Mouse (Mus musculus) lung, embryonic 14.5 days (tissue): ENCODE measurements around the gene Hist1h1a. TPM values are rescaled to one million over a fixed set of nuclear protein-coding genes. Genes with fewer than 3 reads are reported as not detected.
"Not testable (repeated sequence)": the region's sequence is repeated elsewhere in the genome, so short reads cannot be mapped to it uniquely, and the experiment has no call there.

Experiments used
- ATAC-seq: fragments of 200-750 bp; cut with Nextera tagmentation; 2 replicates; pipeline ENCODE4 v1.8.0; 2017; ENCODE audit warnings: mild to moderate bottlenecking, moderate TSS enrichment, moderate library complexity; ENCODE audit not compliant: insufficient read depth
- DNase-seq: peaks from one replicate; pipeline ENCODE4 v3.0.0-alpha.2; 2015
- H3K27ac ChIP-seq: fragments of 300-500 bp; sonication (generic); 2 replicates; pipeline ENCODE4 v1.5.1; 2014; ENCODE audit warnings: low read depth, mild to moderate bottlenecking, moderate library complexity
- H3K27me3 ChIP-seq: fragments of 300-500 bp; sonication (generic); 2 replicates; pipeline ENCODE4 v1.6.1; 2014; ENCODE audit warnings: low read length, control low read depth; ENCODE audit not compliant: insufficient read depth
- H3K36me3 ChIP-seq: fragments of 300-500 bp; sonication (generic); 2 replicates; pipeline ENCODE4 v1.6.1; 2014; ENCODE audit warnings: control low read depth; ENCODE audit not compliant: insufficient read depth
- H3K4me1 ChIP-seq: fragments of 300-500 bp; sonication (generic); 2 replicates; pipeline ENCODE4 v1.6.1; 2014; ENCODE audit warnings: antibody characterized with exemption, control low read depth; ENCODE audit not compliant: insufficient read depth
- H3K4me2 ChIP-seq: fragments of 300-500 bp; sonication (generic); 2 replicates; pipeline ENCODE4 v1.6.1; 2014; ENCODE audit warnings: mild to moderate bottlenecking
- H3K4me3 ChIP-seq: fragments of 300-500 bp; sonication (generic); 2 replicates; pipeline ENCODE4 v1.5.1; 2014; ENCODE audit warnings: low read depth, low read length
- H3K9ac ChIP-seq: fragments of 300-500 bp; sonication (generic); 2 replicates; pipeline ENCODE4 v1.6.1; 2014
- H3K9me3 ChIP-seq: fragments of 300-500 bp; sonication (generic); 2 replicates; pipeline ENCODE4 v1.6.1; 2016; ENCODE audit warnings: low read depth, low read length, control low read depth
- CTCF ChIP-seq: IDR thresholded peaks from 2 replicates; pipeline ENCODE4 v1.5.1; 2016; ENCODE audit warnings: antibody characterized with exemption, low read depth
- WGBS: fragments of 180-500 bp; shearing (Covaris S2); extraction: QIAGEN DNeasy Blood & Tissue Kit; methylation state at CpG from one replicate; pipeline ENCODE4 v1.1.7; 2014; 5-methylcytosine and 5-hydroxymethylcytosine counted together
- polyA plus RNA-seq: library from polyadenylated mRNA; unstranded; fragments of >200 nt; fragmentation: Nextera tagmentation; extraction: Ambion mirVana; gene quantifications from 2 replicates; pipeline ENCODE4 v1.2.1, GENCODE M21; 2014

Gene Hist1h1a
- polyA plus RNA-seq, 1 experiment from 2014 or later, result 5.5 TPM

GRCm38 (mm10) chr13:23743963-23744362 lies 19.5 kb upstream of the Hist1h1a start:
- Histone ChIP-seq H3K4me1 (peaks cover 13% of the 10 kb centered on the region), H3K9me3 (no peaks in the 10 kb centered on the region), H3K9ac (peak overlapping the region; percentile 67), H3K27me3 (no peaks in the 10 kb centered on the region), H3K36me3 (no peaks in the 10 kb centered on the region), H3K27ac (peak overlapping the region; percentile 100), H3K4me3 (peak overlapping the region; percentile 45), H3K4me2 (peak overlapping the region; percentile 91)
- WGBS, result 28% methylated on average over 4 of the region's 4 CpGs
- no peak for ATAC-seq
- TF ChIP-seq CTCF, result no peak
- DNase-seq, result peak; percentile 57

- peak overlapping the region; percentile 67 for H3K9ac ChIP-seq
- no peaks in the 10 kb centered on the region for H3K9me3 ChIP-seq
- no peaks in the 10 kb centered on the region for H3K27me3 ChIP-seq
- TF ChIP-seq CTCF, result no peak
- peaks cover 13% of the 10 kb centered on the region for H3K4me1 ChIP-seq
- no peak for ATAC-seq
- peak overlapping the region; percentile 91 for H3K4me2 ChIP-seq
- peak overlapping the region; percentile 45 for H3K4me3 ChIP-seq
- DNase-seq, result peak; percentile 59
- H3K36me3 ChIP-seq, result no peaks in the 10 kb centered on the region
- peak overlapping the region; percentile 100 for H3K27ac ChIP-seq
- 1% methylated on average over 17 of the region's 36 CpGs for WGBS
These were observed 18.8 kb upstream of the Hist1h1a start for GRCm38 (mm10) chr13:23744421-23745380.

GRCm38 (mm10) chr13:23745381-23746161 lies 17.9 kb upstream of the Hist1h1a start, which contains the start of gene Hist1h3c:
TSS of gene Hist1h3c (minus strand) at chr13:23745602.
- Histone ChIP-seq H3K9ac (peak within 1 kb of the TSS; percentile 79), H3K27me3 (no peaks in the 10 kb centered on the region), H3K4me1 (peaks cover 10% of the 10 kb centered on the region), H3K36me3 (no peaks in the 10 kb centered on the region), H3K4me2 (peak within 1 kb of the TSS; percentile 91), H3K27ac (peak within 1 kb of the TSS; percentile 100), H3K9me3 (no peaks in the 10 kb centered on the region), H3K4me3 (peak within 1 kb of the TSS; percentile 45)
- TF ChIP-seq CTCF, result no peak
- whole genome bisulfite sequencing, result under 1% methylated on average over 23 of the region's 28 CpGs
- DNase-seq, result peak; percentile 98
- ATAC-seq, result peak; percentile 68

GRCm38 (mm10) chr13:23746201-23747080 lies 17.0 kb upstream of the Hist1h1a start, which contains the start of gene Hist1h2bb:
TSS of gene Hist1h2bb (plus strand) at chr13:23746734.
- H3K9ac ChIP-seq, result peak within 1 kb of the TSS; percentile 79
- not testable (repeated sequence) for H3K27me3 ChIP-seq, H3K9me3 ChIP-seq, H3K4me1 ChIP-seq, H3K36me3 ChIP-seq
- WGBS, result under 1% methylated on average over 35 of the region's 58 CpGs
- H3K4me3 ChIP-seq, result peak within 1 kb of the TSS; percentile 45
- peak; percentile 93 for DNase-seq
- H3K4me2 ChIP-seq, result peak within 1 kb of the TSS; percentile 91
- peak within 1 kb of the TSS; percentile 100 for H3K27ac ChIP-seq
- ATAC-seq, result peak; percentile 93
- TF ChIP-seq CTCF, result peak; percentile 5; the same call in 1 of the 2 replicates

- ATAC-seq, result no peak; the same call in 1 of the 2 replicates
- H3K27ac ChIP-seq, result peak overlapping the region; percentile 100
These were observed 16.2 kb upstream of the Hist1h1a start for GRCm38 (mm10) chr13:23747081-23747891.

More at GRCm38 (mm10) chr13:23747081-23747891, 16.2 kb upstream of the Hist1h1a start:
- no peak for TF ChIP-seq CTCF
- peak overlapping the region; percentile 62 for H3K9ac ChIP-seq
- peaks cover 8% of the 10 kb centered on the region for H3K4me1 ChIP-seq
- no peaks in the 10 kb centered on the region for H3K9me3 ChIP-seq
- DNase-seq, result peak; percentile 73
- H3K36me3 ChIP-seq, result no peaks in the 10 kb centered on the region
- peak overlapping the region; percentile 45 for H3K4me3 ChIP-seq
- peak overlapping the region; percentile 91 for H3K4me2 ChIP-seq
- 2% methylated on average over 10 of the region's 13 CpGs for WGBS
- no peaks in the 10 kb centered on the region for H3K27me3 ChIP-seq
